Mouse (Mus musculus) left cerebral cortex, postnatal 36 days (tissue): ENCODE results near the gene Slc35f5. TPM values are rescaled to one million over a fixed set of nuclear protein-coding genes. Genes with fewer than 3 reads are reported as not detected.

Source experiments
- DNase-seq, 2 experiments: peaks; one replicate each; pipeline ENCODE4 v3.0.0; 2021 to 2022; ENCODE audit warnings: low spot score in 2 of 2, mixed read lengths in 1 of 2
- intact Hi-C: fragments of 180-260 bp; cut with DNase I; formaldehyde crosslinking; loops from one replicate; pipeline ENCODE4 v1.15.1; 2025
- total RNA-seq, 2 experiments: library from RNA; stranded (reverse); gene quantifications; 2 replicates each; pipeline ENCODE4 v1.2.3; 2021

Slc35f5 gene
- total RNA-seq, 2 experiments from 2014 or later: 22.8 to 24.4 TPM

DNA sequence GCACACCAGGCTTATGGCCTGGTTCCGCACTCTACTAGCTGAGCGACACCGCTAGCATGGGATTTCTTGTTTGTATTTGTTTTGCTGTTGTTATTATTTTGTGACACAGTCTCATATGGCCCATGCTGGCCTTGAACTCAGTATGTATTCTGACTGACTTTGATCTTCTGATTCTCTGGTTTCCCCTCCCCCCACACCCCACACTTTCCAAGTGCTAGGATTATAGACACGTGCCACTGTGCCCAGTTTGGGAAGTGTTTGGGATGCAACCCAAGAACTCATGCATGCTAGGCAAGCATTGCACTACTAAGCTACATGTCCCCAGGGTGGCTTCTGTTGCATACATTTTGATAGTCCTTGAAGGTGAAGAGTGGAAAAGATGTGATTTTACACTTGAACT lies 1.4 kb downstream of the Slc35f5 start:
- DNase-seq: no peak
- intact Hi-C loops: loop anchor here (10.0 kb wide), 1 partner anchor 157 kb away; no protein-coding TSS in a partner anchor

DNA sequence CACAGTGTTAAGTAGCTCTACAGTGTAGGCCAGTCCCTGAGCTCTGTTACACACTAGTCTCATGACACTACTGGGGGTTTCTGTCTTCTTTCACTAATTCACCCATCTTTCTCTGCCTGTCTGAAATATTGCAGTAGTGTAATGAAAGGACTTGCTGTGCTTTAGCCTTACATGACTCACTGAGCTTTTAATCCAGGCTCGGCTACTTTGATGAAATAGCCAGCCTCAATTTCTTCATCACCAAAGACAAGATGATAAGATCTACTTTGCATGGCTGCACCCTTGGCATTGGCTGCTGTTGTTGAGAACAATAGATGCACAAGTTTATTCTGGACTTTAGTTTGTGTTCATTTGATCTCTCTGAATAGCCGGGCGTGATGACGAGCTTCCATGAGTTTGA lies 7.7 kb downstream of the Slc35f5 start:
- no peak for DNase-seq
- intact Hi-C loops: loop anchor here (10.0 kb wide), 1 partner anchor 163 kb away; no protein-coding TSS in a partner anchor

DNA sequence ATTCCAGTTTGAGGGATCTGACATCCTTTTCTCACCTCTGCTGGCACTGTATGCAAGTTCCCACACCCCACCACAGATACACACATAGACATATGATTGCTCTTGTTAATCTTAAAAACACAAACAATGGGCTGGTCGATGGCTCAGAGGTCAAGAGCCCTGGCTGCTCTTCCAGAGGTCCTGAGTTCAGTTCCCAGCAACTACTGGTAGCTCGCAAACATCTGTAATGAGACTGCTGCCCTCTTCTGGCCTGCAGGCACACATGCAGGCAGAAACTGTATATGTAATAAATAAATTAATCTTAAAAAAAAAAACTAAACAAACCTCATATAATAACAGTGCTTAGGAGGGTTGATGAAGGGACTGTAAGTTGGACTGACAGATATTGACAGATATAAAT lies 13.8 kb downstream of the Slc35f5 start:
- intact Hi-C loops: no loop called here
- DNase-seq: no peak

DNA sequence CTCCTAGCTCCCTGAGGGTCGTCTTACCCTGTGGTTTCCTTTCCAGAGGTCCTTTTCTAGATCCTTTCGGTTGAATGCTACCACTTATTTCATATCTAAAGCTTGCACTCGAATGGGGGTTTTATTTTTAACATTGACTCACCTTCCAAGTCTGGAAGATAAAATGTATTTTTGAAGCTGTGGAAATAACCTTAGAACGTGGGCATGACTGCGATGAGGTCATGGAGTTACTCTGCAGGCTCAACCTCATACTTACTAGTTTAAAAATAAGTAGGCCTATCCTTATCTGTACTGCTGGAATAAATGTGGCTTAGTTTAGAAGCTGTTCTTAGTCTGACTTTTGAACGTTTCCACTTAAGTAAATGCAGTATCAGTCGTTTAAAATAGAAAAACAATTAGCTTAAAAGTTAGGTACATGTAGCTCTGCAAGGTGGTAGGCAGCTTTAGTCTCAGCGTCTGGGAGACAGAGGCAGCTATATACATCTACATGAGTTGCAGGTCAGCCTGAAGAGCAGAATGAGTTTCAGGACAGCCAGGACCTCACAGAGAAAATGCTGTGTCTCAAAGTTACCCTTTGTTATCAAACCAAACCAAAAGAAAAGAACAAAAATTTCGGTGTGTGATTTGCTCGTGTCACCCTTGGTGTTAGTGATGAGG lies 15.2 kb downstream of the Slc35f5 start:
- no peak for DNase-seq
- intact Hi-C loops: no loop called here

DNA sequence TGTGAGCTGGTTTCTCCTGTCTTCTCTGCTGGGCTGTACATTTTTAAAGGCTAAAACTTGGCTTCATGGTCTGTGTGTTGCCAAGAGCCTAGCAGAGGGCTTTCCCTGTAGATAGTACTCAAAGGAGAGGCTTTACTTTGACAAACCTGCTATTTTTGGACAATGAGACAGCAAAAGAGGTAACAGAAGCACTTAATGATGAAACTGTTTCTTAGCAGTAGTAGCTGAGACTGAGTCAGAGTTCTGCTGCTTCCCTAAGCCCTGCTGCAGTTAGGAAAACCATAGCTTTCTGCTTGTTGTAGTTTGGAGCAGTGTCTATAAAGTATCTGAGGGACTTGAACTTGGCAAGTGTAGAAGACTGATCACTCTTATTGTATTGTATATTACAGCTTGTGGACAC lies 16.6 kb downstream of the Slc35f5 start:
- intact Hi-C loops: no loop called here
- no peak for DNase-seq

DNA sequence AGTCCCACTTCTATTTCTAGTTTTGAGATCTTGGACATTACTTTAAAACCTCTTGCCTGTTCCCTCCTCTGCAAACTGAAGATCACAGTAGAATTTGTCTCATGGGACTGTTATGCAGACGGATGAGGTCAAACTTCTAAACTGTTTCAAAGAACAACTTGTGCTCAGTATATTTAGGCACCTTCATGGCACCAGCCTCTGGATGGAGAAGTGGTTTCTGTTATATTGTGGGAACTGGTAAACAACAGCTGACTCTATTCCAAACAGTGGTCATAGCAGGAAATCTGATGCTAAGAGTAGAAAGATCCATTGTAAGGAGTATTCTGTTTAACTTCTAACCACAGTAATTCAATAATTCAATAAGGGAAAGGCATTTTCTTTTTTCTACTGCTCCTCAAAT lies 17.7 kb downstream of the Slc35f5 start:
- intact Hi-C loops: no loop called here
- DNase-seq: no peak

DNA sequence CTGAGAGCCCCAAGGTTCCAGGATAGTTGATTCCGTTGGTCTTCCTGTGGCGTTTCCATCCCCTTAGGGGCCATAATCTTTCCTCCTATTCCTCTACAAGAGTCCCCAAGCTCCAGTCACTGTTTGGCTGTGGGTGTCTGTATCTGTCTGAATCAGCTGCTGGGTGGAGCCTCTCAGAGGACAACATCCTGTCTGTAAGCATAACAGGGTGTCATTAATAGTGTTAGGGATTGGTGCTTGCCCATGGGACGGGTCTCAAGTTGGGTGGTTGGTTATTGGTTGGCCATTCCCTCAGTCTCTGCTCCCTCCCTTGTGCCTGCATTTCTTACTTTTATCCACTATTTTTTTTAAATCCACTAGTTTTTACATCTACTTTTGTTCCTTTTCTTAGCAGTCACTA lies 20.7 kb downstream of the Slc35f5 start:
- intact Hi-C loops: no loop called here
- no peak for DNase-seq

DNA sequence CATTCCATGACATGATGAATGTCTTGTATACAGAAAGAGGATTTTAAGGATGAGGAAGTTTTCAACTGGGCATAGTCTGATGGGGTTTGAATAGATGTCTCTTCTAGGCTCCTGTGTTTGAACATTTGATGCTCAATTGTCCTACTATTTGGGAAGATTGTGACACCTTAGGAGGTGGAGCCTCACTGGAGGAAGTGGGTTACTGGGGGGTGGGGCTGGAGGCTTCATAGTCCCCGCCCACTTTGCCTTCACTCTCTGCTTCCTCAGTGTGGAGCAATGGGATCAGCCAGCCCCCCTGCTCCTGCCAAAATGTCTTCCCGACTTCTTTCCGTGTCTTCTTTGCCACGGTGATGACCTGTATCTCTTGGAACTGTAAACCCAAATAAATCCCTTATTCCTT lies 43.2 kb downstream of the Slc35f5 start:
- DNase-seq: no peak
- intact Hi-C loops: loop anchor here (10.0 kb wide), 1 partner anchor 311 kb away; the partner anchor contains the start of gene Lypd1

DNA sequence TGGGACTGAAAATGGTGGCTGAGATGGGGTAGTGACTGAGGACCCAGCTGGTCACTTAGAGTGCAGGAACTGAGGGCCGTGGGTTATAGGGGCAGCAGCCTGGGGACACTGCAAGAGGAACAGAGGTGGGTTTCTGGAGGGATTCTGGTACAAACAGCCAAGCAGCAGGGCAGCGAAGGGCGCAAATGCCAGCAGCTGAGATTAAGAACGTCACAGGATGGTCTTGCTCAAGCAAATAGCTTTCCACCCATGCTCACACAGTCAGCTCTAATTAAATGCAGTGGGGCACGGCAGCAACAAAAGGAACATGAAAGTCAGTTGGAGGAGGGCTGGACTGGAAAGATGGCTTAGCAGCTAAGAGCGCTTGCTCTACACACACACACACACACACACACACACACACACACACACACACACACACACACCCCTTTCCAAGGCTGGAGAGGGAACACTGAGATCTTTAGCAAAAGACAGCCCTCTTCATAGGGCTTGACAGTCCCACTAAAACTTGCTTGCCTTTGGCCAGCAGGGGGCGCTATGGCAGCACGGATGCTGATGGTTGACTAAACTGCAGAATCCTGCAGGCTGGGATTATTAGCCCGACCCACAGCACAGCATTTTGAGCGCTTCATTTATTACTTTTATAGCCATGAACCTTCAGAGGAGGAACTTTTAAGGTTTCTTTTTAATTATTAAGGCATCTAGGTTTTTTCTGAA lies 46.9 kb downstream of the Slc35f5 start:
- intact Hi-C loops: loop anchor here (5.0 to 10.0 kb wide), 4 partner anchors 308 to 1385 kb away; partner anchors contain the start of gene Lypd1
- DNase-seq: peak; percentile 76 to 85

DNA sequence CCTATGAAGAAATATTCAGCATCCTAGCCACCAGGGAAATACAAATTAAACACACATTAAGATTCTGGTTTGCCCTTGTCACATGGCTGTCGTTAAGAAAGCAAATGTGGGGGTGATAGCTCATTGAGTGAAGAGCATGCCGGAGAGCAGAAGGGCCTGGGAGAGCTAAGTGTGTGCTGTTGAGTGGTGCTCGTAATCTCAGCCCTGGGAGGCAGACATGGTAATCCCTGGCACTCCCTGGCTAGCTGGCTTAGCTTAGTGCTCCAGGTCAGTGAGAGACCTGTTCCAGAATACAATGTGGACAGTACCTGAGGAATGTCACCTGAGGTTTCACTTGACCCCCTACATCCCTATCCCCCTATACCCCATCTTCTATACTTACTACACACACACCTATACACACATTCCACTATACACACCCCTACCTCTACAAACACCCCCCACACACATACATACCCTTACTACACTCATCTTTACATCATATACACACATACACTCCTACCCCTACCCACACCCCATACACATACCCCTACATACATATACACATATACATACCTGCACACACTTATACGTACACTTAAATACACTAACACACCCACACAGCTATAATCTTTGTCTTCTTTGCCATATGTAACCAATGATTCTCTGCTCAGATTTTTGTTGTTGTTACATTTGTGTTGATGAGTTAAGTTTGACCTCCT lies 64.1 kb downstream of the Slc35f5 start:
- intact Hi-C loops: no loop called here

DNA sequence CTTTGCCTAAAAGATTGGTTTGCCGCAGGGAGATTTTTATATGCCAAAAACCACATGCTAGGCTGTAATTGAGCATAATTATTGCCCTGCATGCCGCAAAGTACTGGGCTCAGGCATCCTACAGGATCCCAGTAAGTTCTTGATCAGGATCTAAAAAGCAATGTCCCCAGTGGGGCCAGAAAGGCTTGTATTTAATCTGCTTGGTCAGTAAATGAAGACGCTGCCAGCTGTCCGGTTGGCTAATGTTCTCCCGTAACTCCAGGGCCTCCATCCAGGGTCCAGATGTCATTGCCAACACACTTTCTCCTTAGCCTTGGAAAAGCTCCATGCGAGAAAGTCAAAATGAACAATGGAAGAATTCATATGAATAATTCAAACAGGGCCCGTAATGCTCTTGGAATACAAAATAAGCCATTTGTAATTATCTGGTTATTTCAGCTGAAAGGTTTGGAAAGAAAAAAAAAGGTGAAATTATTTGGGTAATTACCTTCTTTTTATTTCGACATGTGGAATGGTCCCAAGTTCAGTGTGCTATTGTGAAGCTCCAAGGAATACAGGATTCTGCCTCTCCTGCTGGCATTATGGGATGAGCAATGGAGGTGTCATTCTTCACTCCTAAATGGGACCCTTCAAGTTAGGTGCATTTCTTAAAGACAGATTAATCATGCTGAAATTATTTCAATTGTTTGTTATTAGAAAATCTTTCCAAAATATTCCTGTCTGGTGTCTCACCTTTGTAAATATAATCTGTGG lies 79.3 kb downstream of the Slc35f5 start:
- DNase-seq: no peak
- intact Hi-C loops: no loop called here

More for the DNA sequence above, 64.1 kb downstream of the Slc35f5 start:
- no peak for DNase-seq

DNA sequence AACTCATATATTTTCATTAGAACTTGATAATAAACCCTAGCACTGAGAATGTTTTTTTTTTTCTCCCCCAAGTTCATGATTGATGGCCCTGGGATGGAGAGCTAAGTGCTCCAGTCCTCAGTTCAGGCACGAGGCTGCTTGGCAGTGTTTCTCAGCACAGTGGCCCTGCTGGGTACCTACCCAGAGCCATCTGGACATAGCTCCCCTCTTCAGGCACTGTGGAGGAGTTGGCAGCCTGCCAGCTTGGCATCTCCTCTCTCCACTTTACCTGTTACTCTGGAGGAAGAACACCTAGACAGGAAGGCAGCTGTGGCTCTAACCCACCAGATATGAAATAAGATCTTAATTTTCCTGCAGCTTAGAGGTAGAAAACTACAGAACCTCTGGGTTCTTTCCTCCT lies 83.2 kb downstream of the Slc35f5 start:
- no peak for DNase-seq
- intact Hi-C loops: no loop called here

Other genes with a start within 250 kb of the Slc35f5 start
- 100 to 1,000 TPM; 220 to 242 TPM for gene Actr3, start 124.9 kb upstream of the Slc35f5 start, total RNA-seq
- gene Gpr39, start 116.4 kb downstream of the Slc35f5 start, total RNA-seq: not detected